Mouse (Mus musculus) midbrain, embryonic 10.5 days (tissue): ENCODE measurements at regions not wholly inside any gene's neighbourhood (a gene's known extent, or its start where the extent isn't known, plus 50 kb on each side); places are given as distances from the start of the nearest gene placed in this dataset.
A peak's percentile ranks its signal among the peaks of the same experiment; 100 is the strongest.

Experiments used
- DNase-seq: peaks from one replicate; pipeline ENCODE4 v3.0.0-alpha.2; 2017; ENCODE audit warnings: low spot score
- H3K27ac ChIP-seq: fragments of 300-500 bp; sonication (generic); replicated peaks from 2 replicates; pipeline ENCODE4 v1.5.1; 2016; ENCODE audit warnings: mild to moderate bottlenecking
- H3K27me3 ChIP-seq: fragments of 300-500 bp; sonication (generic); 2 replicates; pipeline ENCODE4 v1.6.1; 2016; ENCODE audit warnings: low read depth, mild to moderate bottlenecking; ENCODE audit not compliant: poor library complexity, severe bottlenecking
- H3K36me3 ChIP-seq: fragments of 300-500 bp; sonication (generic); 2 replicates; pipeline ENCODE4 v1.6.1; 2016; ENCODE audit warnings: mild to moderate bottlenecking, moderate library complexity
- H3K4me1 ChIP-seq: fragments of 300-500 bp; sonication (generic); 2 replicates; pipeline ENCODE4 v1.6.1; 2016
- H3K4me3 ChIP-seq: fragments of 300-500 bp; sonication (generic); 2 replicates; pipeline ENCODE4 v1.5.1; 2016; ENCODE audit warnings: mild to moderate bottlenecking, moderate library complexity
- H3K9me3 ChIP-seq: fragments of 300-500 bp; sonication (generic); replicated peaks from 2 replicates; pipeline ENCODE4 v1.6.1; 2016; ENCODE audit warnings: mild to moderate bottlenecking
- WGBS: fragments of 180-500 bp; shearing (Covaris S2); methylation state at CpG from one replicate; pipeline ENCODE4 v1.1.7; 2016; 5-methylcytosine and 5-hydroxymethylcytosine counted together

DNA sequence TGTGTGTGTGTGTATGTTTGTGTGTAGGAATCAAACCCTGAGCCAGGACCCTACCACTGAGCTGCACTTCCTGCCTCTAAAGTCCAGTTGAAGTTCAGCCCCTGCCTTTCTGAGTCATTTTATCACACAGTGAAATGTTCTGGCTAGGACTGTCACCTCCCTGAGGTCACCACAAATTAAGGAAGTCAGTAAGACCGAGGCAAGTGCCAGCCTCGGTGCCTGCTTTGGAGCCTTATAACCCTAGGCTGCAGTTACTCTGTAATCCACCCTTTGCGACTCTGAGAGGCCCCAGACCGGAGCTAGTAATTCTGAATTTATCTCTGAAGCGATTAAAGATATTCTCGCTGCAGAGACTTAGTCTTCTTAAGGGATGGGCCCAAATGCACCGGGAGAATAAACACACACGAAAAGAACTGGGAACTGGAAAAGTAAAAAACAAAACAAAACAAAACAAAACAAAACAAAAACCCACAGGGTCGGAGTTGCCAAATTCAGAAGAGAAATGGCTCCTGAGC is 118.8 kb upstream of the Hes1 start:
- Histone ChIP-seq H3K27ac (peak overlapping the region; percentile 88), H3K9me3 (no peaks in the 10 kb centered on the region), H3K36me3 (no peaks in the 10 kb centered on the region), H3K4me1 (peaks cover 26% of the 10 kb centered on the region), H3K27me3 (peaks cover 56% of the 10 kb centered on the region), H3K4me3 (peak overlapping the region; percentile 54)
- 17% methylated on average over 9 of the region's 9 CpGs for WGBS
- DNase-seq = no peak

- 3% methylated on average over 39 of the region's 39 CpGs for WGBS
- no peaks in the 10 kb centered on the region for H3K9me3 ChIP-seq
- H3K4me3 ChIP-seq = peak overlapping the region; percentile 54
- H3K27ac ChIP-seq = peak overlapping the region; percentile 88
- peak; percentile 70 for DNase-seq
- no peaks in the 10 kb centered on the region for H3K36me3 ChIP-seq
- H3K27me3 ChIP-seq = peaks cover 54% of the 10 kb centered on the region
- peaks cover 26% of the 10 kb centered on the region for H3K4me1 ChIP-seq
Observed at GRCm38 (mm10) chr16:29945891-29946598, 118.1 kb upstream of the Hes1 start.

DNA sequence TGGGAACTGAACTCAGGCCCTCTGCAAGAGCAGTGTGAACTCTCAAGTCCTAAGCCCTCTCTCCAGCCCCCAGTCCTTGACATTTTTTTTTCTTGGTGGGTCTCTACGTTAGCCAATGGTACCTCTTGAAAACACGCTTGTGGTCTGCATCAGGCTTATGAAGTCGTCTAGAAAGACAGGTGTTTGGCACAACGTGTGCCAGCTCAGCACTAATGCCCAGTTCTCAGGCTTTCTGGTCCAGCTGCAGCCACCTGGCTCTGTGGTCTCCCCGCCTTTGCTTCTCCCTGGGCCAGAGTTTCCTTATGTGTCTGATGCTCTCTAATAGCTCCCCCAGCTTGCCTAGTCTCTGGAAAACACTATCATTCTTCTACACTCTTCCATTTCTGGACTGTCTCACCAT is 117.2 kb upstream of the Hes1 start:
- Histone ChIP-seq H3K27me3 (peaks cover 60% of the 10 kb centered on the region), H3K4me1 (peaks cover 26% of the 10 kb centered on the region), H3K9me3 (no peaks in the 10 kb centered on the region), H3K27ac (no peak overlapping the region), H3K4me3 (no peak overlapping the region), H3K36me3 (no peaks in the 10 kb centered on the region)
- WGBS = 92% methylated on average over 5 of the region's 5 CpGs
- no peak for DNase-seq

- WGBS = 71% methylated on average over 5 of the region's 5 CpGs
- peaks cover 26% of the 10 kb centered on the region for H3K4me1 ChIP-seq
- H3K27ac ChIP-seq = no peak overlapping the region
- no peaks in the 10 kb centered on the region for H3K9me3 ChIP-seq
- no peak for DNase-seq
- H3K27me3 ChIP-seq = peaks cover 54% of the 10 kb centered on the region
- H3K4me3 ChIP-seq = no peak overlapping the region
- H3K36me3 ChIP-seq = no peaks in the 10 kb centered on the region
Observed at GRCm38 (mm10) chr16:29947670-29948069, 116.5 kb upstream of the Hes1 start.

GRCm38 (mm10) chr16:29950136-29950535 is 114.0 kb upstream of the Hes1 start:
- Histone ChIP-seq H3K4me1 (peaks cover 22% of the 10 kb centered on the region), H3K36me3 (no peaks in the 10 kb centered on the region), H3K27ac (no peak overlapping the region), H3K9me3 (no peaks in the 10 kb centered on the region), H3K27me3 (peaks cover 40% of the 10 kb centered on the region), H3K4me3 (no peak overlapping the region)
- 56% methylated on average over 9 of the region's 9 CpGs for WGBS
- DNase-seq = no peak

GRCm38 (mm10) chr16:29950791-29951190 is 113.4 kb upstream of the Hes1 start:
- Histone ChIP-seq H3K27ac (no peak overlapping the region), H3K4me1 (peaks cover 15% of the 10 kb centered on the region), H3K9me3 (no peaks in the 10 kb centered on the region), H3K27me3 (peaks cover 39% of the 10 kb centered on the region), H3K4me3 (no peak overlapping the region), H3K36me3 (no peaks in the 10 kb centered on the region)
- WGBS = 86% methylated on average over 4 of the region's 4 CpGs
- DNase-seq = no peak

GRCm38 (mm10) chr16:29954700-29955099 is 109.5 kb upstream of the Hes1 start:
- Histone ChIP-seq H3K36me3 (no peaks in the 10 kb centered on the region), H3K4me1 (no peaks in the 10 kb centered on the region), H3K27me3 (peaks cover 15% of the 10 kb centered on the region), H3K4me3 (no peak overlapping the region), H3K27ac (no peak overlapping the region), H3K9me3 (no peaks in the 10 kb centered on the region)
- 83% methylated on average over 10 of the region's 10 CpGs for WGBS
- DNase-seq = no peak

- Histone ChIP-seq H3K27me3 (peaks cover 6% of the 10 kb centered on the region; the same call in 1 of the 2 replicates), H3K27ac (no peak overlapping the region), H3K9me3 (no peaks in the 10 kb centered on the region), H3K36me3 (no peaks in the 10 kb centered on the region), H3K4me1 (no peaks in the 10 kb centered on the region), H3K4me3 (no peak overlapping the region)
- DNase-seq = no peak
- WGBS = 83% methylated on average over 7 of the region's 7 CpGs
Observed at GRCm38 (mm10) chr16:29956904-29957303, 107.3 kb upstream of the Hes1 start.

DNA sequence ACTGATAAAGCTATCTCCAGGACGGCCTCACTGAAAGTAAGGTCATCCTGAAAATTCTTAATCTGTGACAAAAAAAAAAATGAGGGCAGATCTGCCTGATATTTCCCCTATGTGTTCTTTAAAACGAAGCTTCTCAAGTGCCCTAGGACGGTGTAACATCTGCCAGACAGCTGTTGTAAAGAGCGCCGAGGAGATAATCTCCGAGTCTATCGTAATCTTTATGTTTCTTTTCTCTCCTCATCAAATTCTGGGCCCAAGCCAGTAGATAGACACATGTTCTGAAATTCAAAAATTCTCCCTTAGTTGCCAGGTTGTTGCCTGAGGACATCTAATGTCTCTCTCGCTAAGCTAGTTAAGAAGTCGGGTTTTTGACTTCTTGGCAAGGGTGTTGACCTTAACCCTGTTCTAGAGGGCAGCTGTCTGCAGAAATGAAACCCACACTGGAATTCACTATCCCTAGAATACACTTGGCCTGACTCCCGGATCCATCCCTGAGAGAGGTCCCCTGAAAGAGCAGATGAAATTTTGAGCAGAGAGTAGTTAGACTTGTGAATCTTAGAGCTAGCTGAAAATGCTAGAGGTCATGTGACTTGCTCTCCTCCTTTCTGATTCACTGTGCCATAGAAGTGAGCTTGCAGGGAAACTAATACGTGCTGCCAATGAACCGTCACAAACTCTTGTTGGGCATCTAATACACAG is 104.1 kb upstream of the Hes1 start:
- 87% methylated on average over 12 of the region's 12 CpGs for whole genome bisulfite sequencing
- no peak overlapping the region for H3K4me3 ChIP-seq
- no peak for DNase-seq
- H3K27me3 ChIP-seq = no peaks in the 10 kb centered on the region
- no peaks in the 10 kb centered on the region for H3K9me3 ChIP-seq
- H3K27ac ChIP-seq = no peak overlapping the region
- no peaks in the 10 kb centered on the region for H3K36me3 ChIP-seq
- H3K4me1 ChIP-seq = no peaks in the 10 kb centered on the region

- no peak for DNase-seq
- Histone ChIP-seq H3K27ac (no peak overlapping the region), H3K27me3 (no peaks in the 10 kb centered on the region), H3K9me3 (no peaks in the 10 kb centered on the region), H3K4me3 (no peak overlapping the region), H3K36me3 (no peaks in the 10 kb centered on the region), H3K4me1 (no peaks in the 10 kb centered on the region)
- 82% methylated on average over 4 of the region's 4 CpGs for WGBS
Observed at GRCm38 (mm10) chr16:29963284-29963683, 100.9 kb upstream of the Hes1 start.

DNA sequence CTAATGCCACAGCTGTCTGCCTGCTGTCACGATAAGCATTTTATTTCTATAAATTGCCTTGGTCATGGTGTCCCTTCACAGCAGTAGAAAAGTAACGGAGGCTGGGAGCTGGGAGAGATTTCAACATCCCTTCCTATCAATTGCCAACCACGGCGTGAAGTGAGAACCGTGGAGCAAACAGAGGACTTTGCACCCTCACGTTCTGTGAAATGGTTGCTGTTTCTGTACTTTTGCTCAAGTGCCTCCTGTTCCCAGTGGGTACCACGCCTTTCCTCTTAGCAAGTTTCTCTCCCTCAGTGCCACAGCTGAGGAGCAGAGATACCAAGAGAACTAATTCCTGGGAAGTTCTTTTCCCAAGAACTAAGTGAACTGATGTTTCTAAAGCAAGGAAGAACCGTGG is 99.6 kb upstream of the Hes1 start:
- Histone ChIP-seq H3K4me1 (no peaks in the 10 kb centered on the region), H3K4me3 (no peak overlapping the region), H3K27ac (no peak overlapping the region), H3K36me3 (no peaks in the 10 kb centered on the region), H3K27me3 (no peaks in the 10 kb centered on the region), H3K9me3 (no peaks in the 10 kb centered on the region)
- 93% methylated on average over 8 of the region's 8 CpGs for WGBS
- no peak for DNase-seq

DNA sequence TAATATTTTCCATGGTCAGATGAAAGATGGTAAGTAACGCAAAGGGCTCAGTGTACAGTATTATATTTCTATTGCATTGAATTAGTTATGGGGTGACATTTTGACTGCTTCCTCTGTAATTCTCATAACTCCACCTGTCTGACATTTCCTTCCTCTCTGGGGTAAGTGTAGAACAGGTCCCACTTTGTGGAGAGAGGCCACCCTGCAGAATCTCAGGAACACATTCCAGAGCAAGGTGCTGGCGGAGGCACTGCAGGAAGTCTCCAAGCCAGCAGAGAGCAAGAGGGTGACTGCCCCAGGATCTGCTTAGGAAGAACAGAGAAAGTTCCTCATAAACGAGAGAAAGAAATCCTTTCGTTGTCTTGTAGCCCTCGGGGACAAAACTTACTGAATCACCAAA is 95.4 kb upstream of the Hes1 start:
- WGBS = 79% methylated on average over 5 of the region's 5 CpGs
- no peaks in the 10 kb centered on the region for H3K9me3 ChIP-seq
- DNase-seq = no peak
- H3K27me3 ChIP-seq = peaks cover 8% of the 10 kb centered on the region; the same call in 1 of the 2 replicates
- no peaks in the 10 kb centered on the region for H3K36me3 ChIP-seq
- H3K4me1 ChIP-seq = peaks cover 11% of the 10 kb centered on the region
- no peak overlapping the region for H3K27ac ChIP-seq
- no peak overlapping the region for H3K4me3 ChIP-seq

DNA sequence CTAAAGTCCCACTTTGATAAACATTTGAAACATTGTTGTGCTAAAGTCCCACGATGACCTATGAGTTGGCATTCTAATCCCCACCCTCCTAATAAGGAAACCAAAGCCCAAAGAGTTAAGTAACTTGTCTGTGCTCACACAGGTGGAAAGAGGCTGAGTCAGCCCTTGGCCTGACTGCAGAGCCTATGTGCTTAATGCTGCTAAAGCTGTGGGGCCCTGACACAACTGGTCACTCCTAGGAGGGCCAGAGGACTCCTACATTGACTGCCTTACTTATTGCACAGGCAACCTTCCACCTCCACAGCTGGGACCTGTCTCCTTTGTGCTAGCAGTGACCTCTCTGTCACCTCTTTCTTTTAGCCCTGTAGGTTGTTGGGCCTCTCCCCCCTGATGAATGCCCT is 91.4 kb upstream of the Hes1 start:
- Histone ChIP-seq H3K4me3 (no peak overlapping the region), H3K36me3 (no peaks in the 10 kb centered on the region), H3K4me1 (peaks cover 19% of the 10 kb centered on the region), H3K27ac (no peak overlapping the region; the same call in 1 of the 2 replicates), H3K9me3 (no peaks in the 10 kb centered on the region), H3K27me3 (peaks cover 26% of the 10 kb centered on the region)
- DNase-seq = no peak
- 56% methylated on average over 1 of the region's 1 CpGs for WGBS
